Mouse (Mus musculus): Measurements from ENCODE around the gene Cacna2d4. TPM values are rescaled to one million over a fixed set of nuclear protein-coding genes. Genes with fewer than 3 reads are reported as not detected.
"Not testable (repeated sequence)": the region's sequence is repeated elsewhere in the genome, so short reads cannot be mapped to it uniquely, and the experiment has no call there.

The Cacna2d4 gene
- polyA plus RNA-seq, 1 experiment from 2014 or later: 0.24 TPM

GRCm38 (mm10) chr6:119350703-119351198 lies 114.4 kb downstream of the Cacna2d4 start:
- no peak overlapping the region for H3K27ac ChIP-seq (replicated peaks; ENCODE audit: low read depth, low read length)
- no peak overlapping the region for H3K4me3 ChIP-seq (ENCODE audit: low read depth, low read length)
- no peak overlapping the region for H3K9ac ChIP-seq (ENCODE audit: low read depth, low read length)
- no peaks in the 10 kb centered on the region for H3K4me1 ChIP-seq (ENCODE audit: control insufficient read depth, insufficient read depth, low read length)
- H3K4me2 ChIP-seq (ENCODE audit: low read depth, low read length): no peak overlapping the region
- peaks cover 25% of the 10 kb centered on the region for H3K36me3 ChIP-seq (ENCODE audit: control insufficient read depth, insufficient read depth, low read length)
- WGBS: 84% methylated on average over 9 of the region's 9 CpGs
- H3K9me3 ChIP-seq (ENCODE audit: control insufficient read depth, low read length): no peaks in the 10 kb centered on the region
- ATAC-seq (ENCODE audit: low read depth): no peak
- H3K27me3 ChIP-seq (replicated peaks; ENCODE audit: control insufficient read depth, insufficient read depth, low read length): no peaks in the 10 kb centered on the region
- DNase-seq (ENCODE audit: low spot score): no peak

GRCm38 (mm10) chr6:119351656-119352055 lies 115.3 kb downstream of the Cacna2d4 start:
- WGBS: 86% methylated on average over 8 of the region's 8 CpGs
- Histone ChIP-seq H3K36me3 (ENCODE audit: control insufficient read depth, insufficient read depth, low read length) (peaks cover 33% of the 10 kb centered on the region), H3K4me1 (ENCODE audit: control insufficient read depth, insufficient read depth, low read length) (no peaks in the 10 kb centered on the region), H3K27ac (replicated peaks; ENCODE audit: low read depth, low read length) (no peak overlapping the region), H3K27me3 (replicated peaks; ENCODE audit: control insufficient read depth, insufficient read depth, low read length) (no peaks in the 10 kb centered on the region), H3K9me3 (ENCODE audit: control insufficient read depth, low read length) (no peaks in the 10 kb centered on the region), H3K9ac (ENCODE audit: low read depth, low read length) (no peak overlapping the region), H3K4me2 (ENCODE audit: low read depth, low read length) (no peak overlapping the region), H3K4me3 (ENCODE audit: low read depth, low read length) (no peak overlapping the region)
- ATAC-seq (ENCODE audit: low read depth) (no peak), DNase-seq (ENCODE audit: low spot score) (no peak)

- H3K27ac ChIP-seq (replicated peaks; ENCODE audit: low read depth, low read length): no peak overlapping the region
- no peaks in the 10 kb centered on the region for H3K9me3 ChIP-seq (ENCODE audit: control insufficient read depth, low read length)
- no peak overlapping the region for H3K9ac ChIP-seq (ENCODE audit: low read depth, low read length)
- no peak overlapping the region for H3K4me3 ChIP-seq (ENCODE audit: low read depth, low read length)
- DNase-seq (ENCODE audit: low spot score): no peak
- peaks cover 40% of the 10 kb centered on the region for H3K36me3 ChIP-seq (ENCODE audit: control insufficient read depth, insufficient read depth, low read length)
- no peak for ATAC-seq (ENCODE audit: low read depth)
- no peaks in the 10 kb centered on the region for H3K4me1 ChIP-seq (ENCODE audit: control insufficient read depth, insufficient read depth, low read length)
- WGBS: 87% methylated on average over 6 of the region's 6 CpGs
- no peak overlapping the region for H3K4me2 ChIP-seq (ENCODE audit: low read depth, low read length)
- no peaks in the 10 kb centered on the region for H3K27me3 ChIP-seq (replicated peaks; ENCODE audit: control insufficient read depth, insufficient read depth, low read length)
Measured at GRCm38 (mm10) chr6:119352501-119352900, 116.2 kb downstream of the Cacna2d4 start.

- H3K4me2 ChIP-seq (ENCODE audit: low read depth, low read length): no peak overlapping the region
- WGBS: 91% methylated on average over 8 of the region's 8 CpGs
- peaks cover 84% of the 10 kb centered on the region for H3K36me3 ChIP-seq (ENCODE audit: control insufficient read depth, insufficient read depth, low read length)
- no peak overlapping the region for H3K9ac ChIP-seq (ENCODE audit: low read depth, low read length)
- H3K27ac ChIP-seq (replicated peaks; ENCODE audit: low read depth, low read length): no peak overlapping the region
- no peak for DNase-seq (ENCODE audit: low spot score)
- no peaks in the 10 kb centered on the region for H3K9me3 ChIP-seq (ENCODE audit: control insufficient read depth, low read length)
- no peaks in the 10 kb centered on the region for H3K27me3 ChIP-seq (replicated peaks; ENCODE audit: control insufficient read depth, insufficient read depth, low read length)
- no peak for ATAC-seq (ENCODE audit: low read depth)
- no peaks in the 10 kb centered on the region for H3K4me1 ChIP-seq (ENCODE audit: control insufficient read depth, insufficient read depth, low read length)
- no peak overlapping the region for H3K4me3 ChIP-seq (ENCODE audit: low read depth, low read length)
Measured at GRCm38 (mm10) chr6:119358020-119358571, 121.8 kb downstream of the Cacna2d4 start.

- H3K9me3 ChIP-seq (ENCODE audit: control insufficient read depth, low read length); H3K4me1 ChIP-seq (ENCODE audit: control insufficient read depth, insufficient read depth, low read length); ATAC-seq (ENCODE audit: low read depth); H3K4me3 ChIP-seq (ENCODE audit: low read depth, low read length); DNase-seq (ENCODE audit: low spot score); H3K9ac ChIP-seq (ENCODE audit: low read depth, low read length); H3K27ac ChIP-seq (replicated peaks; ENCODE audit: low read depth, low read length); H3K27me3 ChIP-seq (replicated peaks; ENCODE audit: control insufficient read depth, insufficient read depth, low read length); H3K4me2 ChIP-seq (ENCODE audit: low read depth, low read length): not testable (repeated sequence)
- 95% methylated on average over 6 of the region's 6 CpGs for WGBS
- H3K36me3 ChIP-seq (ENCODE audit: control insufficient read depth, insufficient read depth, low read length): peaks cover 83% of the 10 kb centered on the region
Measured at GRCm38 (mm10) chr6:119360250-119360649, 123.9 kb downstream of the Cacna2d4 start.

GRCm38 (mm10) chr6:119360925-119361702 lies 124.8 kb downstream of the Cacna2d4 start:
- H3K9ac ChIP-seq (ENCODE audit: low read depth, low read length): no peak overlapping the region
- H3K36me3 ChIP-seq (ENCODE audit: control insufficient read depth, insufficient read depth, low read length): peaks cover 84% of the 10 kb centered on the region
- no peaks in the 10 kb centered on the region for H3K4me1 ChIP-seq (ENCODE audit: control insufficient read depth, insufficient read depth, low read length)
- H3K4me2 ChIP-seq (ENCODE audit: low read depth, low read length): no peak overlapping the region
- no peaks in the 10 kb centered on the region for H3K9me3 ChIP-seq (ENCODE audit: control insufficient read depth, low read length)
- H3K27me3 ChIP-seq (replicated peaks; ENCODE audit: control insufficient read depth, insufficient read depth, low read length): no peaks in the 10 kb centered on the region
- ATAC-seq (ENCODE audit: low read depth): no peak
- no peak for DNase-seq (ENCODE audit: low spot score)
- H3K27ac ChIP-seq (replicated peaks; ENCODE audit: low read depth, low read length): no peak overlapping the region
- WGBS: 92% methylated on average over 3 of the region's 3 CpGs
- H3K4me3 ChIP-seq (ENCODE audit: low read depth, low read length): no peak overlapping the region

- no peak overlapping the region for H3K4me3 ChIP-seq (ENCODE audit: low read depth, low read length)
- no peaks in the 10 kb centered on the region for H3K27me3 ChIP-seq (replicated peaks; ENCODE audit: control insufficient read depth, insufficient read depth, low read length)
- peaks cover 65% of the 10 kb centered on the region for H3K36me3 ChIP-seq (ENCODE audit: control insufficient read depth, insufficient read depth, low read length)
- DNase-seq (ENCODE audit: low spot score): no peak
- no peak overlapping the region for H3K9ac ChIP-seq (ENCODE audit: low read depth, low read length)
- ATAC-seq (ENCODE audit: low read depth): no peak
- WGBS: 89% methylated on average over 5 of the region's 5 CpGs
- no peaks in the 10 kb centered on the region for H3K4me1 ChIP-seq (ENCODE audit: control insufficient read depth, insufficient read depth, low read length)
- no peak overlapping the region for H3K27ac ChIP-seq (replicated peaks; ENCODE audit: low read depth, low read length)
- no peak overlapping the region for H3K4me2 ChIP-seq (ENCODE audit: low read depth, low read length)
- H3K9me3 ChIP-seq (ENCODE audit: control insufficient read depth, low read length): no peaks in the 10 kb centered on the region
Measured at GRCm38 (mm10) chr6:119363593-119363992, 127.3 kb downstream of the Cacna2d4 start.

GRCm38 (mm10) chr6:119366800-119367199 lies 130.5 kb downstream of the Cacna2d4 start:
- H3K4me1 ChIP-seq (ENCODE audit: control insufficient read depth, insufficient read depth, low read length); H3K4me2 ChIP-seq (ENCODE audit: low read depth, low read length); H3K27me3 ChIP-seq (replicated peaks; ENCODE audit: control insufficient read depth, insufficient read depth, low read length); H3K9ac ChIP-seq (ENCODE audit: low read depth, low read length); ATAC-seq (ENCODE audit: low read depth); H3K9me3 ChIP-seq (ENCODE audit: control insufficient read depth, low read length); H3K27ac ChIP-seq (replicated peaks; ENCODE audit: low read depth, low read length); H3K4me3 ChIP-seq (ENCODE audit: low read depth, low read length); DNase-seq (ENCODE audit: low spot score): not testable (repeated sequence)
- peaks cover 37% of the 10 kb centered on the region for H3K36me3 ChIP-seq (ENCODE audit: control insufficient read depth, insufficient read depth, low read length)
- 93% methylated on average over 2 of the region's 4 CpGs for WGBS

GRCm38 (mm10) chr6:119367382-119367781 lies 131.1 kb downstream of the Cacna2d4 start:
- H3K4me2 ChIP-seq (ENCODE audit: low read depth, low read length): no peak overlapping the region
- H3K4me3 ChIP-seq (ENCODE audit: low read depth, low read length): no peak overlapping the region
- no peak overlapping the region for H3K9ac ChIP-seq (ENCODE audit: low read depth, low read length)
- H3K9me3 ChIP-seq (ENCODE audit: control insufficient read depth, low read length): no peaks in the 10 kb centered on the region
- DNase-seq (ENCODE audit: low spot score) (no peak), ATAC-seq (ENCODE audit: low read depth) (no peak)
- no peaks in the 10 kb centered on the region for H3K27me3 ChIP-seq (replicated peaks; ENCODE audit: control insufficient read depth, insufficient read depth, low read length)
- H3K27ac ChIP-seq (replicated peaks; ENCODE audit: low read depth, low read length): no peak overlapping the region
- H3K36me3 ChIP-seq (ENCODE audit: control insufficient read depth, insufficient read depth, low read length): peaks cover 36% of the 10 kb centered on the region
- WGBS: 85% methylated on average over 2 of the region's 2 CpGs
- H3K4me1 ChIP-seq (ENCODE audit: control insufficient read depth, insufficient read depth, low read length): no peaks in the 10 kb centered on the region

Data from embryonic facial prominence, embryonic 14.5 days (tissue).